Mouse (Mus musculus) heart, embryonic 12.5 days (tissue): ENCODE results near the gene Gm20830. TPM values are rescaled to one million over a fixed set of nuclear protein-coding genes. Genes with fewer than 3 reads are reported as not detected.
"Not testable (repeated sequence)": the region's sequence is repeated elsewhere in the genome, so short reads cannot be mapped to it uniquely, and the experiment has no call there.

Experiments
- ATAC-seq: fragments of 200-750 bp; cut with Nextera tagmentation; 2 replicates; pipeline ENCODE4 v1.8.0; 2017; ENCODE audit warnings: moderate TSS enrichment, moderate library complexity; ENCODE audit not compliant: insufficient number of reproducible peaks, low FRiP score
- H3K27ac ChIP-seq: fragments of 300-500 bp; sonication (generic); 2 replicates; pipeline ENCODE4 v1.5.1; 2016; ENCODE audit warnings: mild to moderate bottlenecking, moderate library complexity; ENCODE audit not compliant: poor library complexity, severe bottlenecking
- H3K27me3 ChIP-seq: fragments of 300-500 bp; sonication (generic); replicated peaks from 2 replicates; pipeline ENCODE4 v1.6.1; 2016; ENCODE audit warnings: mild to moderate bottlenecking, moderate library complexity
- H3K36me3 ChIP-seq: fragments of 300-500 bp; sonication (generic); 2 replicates; pipeline ENCODE4 v1.6.1; 2016; ENCODE audit warnings: mild to moderate bottlenecking, moderate library complexity
- H3K4me1 ChIP-seq: fragments of 300-500 bp; sonication (generic); replicated peaks from 2 replicates; pipeline ENCODE4 v1.6.1; 2016; ENCODE audit warnings: mild to moderate bottlenecking
- H3K4me2 ChIP-seq: fragments of 300-500 bp; sonication (generic); 2 replicates; pipeline ENCODE4 v1.6.1; 2016; ENCODE audit warnings: mild to moderate bottlenecking, moderate library complexity
- H3K4me3 ChIP-seq: fragments of 300-500 bp; sonication (generic); 2 replicates; pipeline ENCODE4 v1.5.1; 2016; ENCODE audit warnings: mild to moderate bottlenecking
- H3K9ac ChIP-seq: fragments of 300-500 bp; sonication (generic); 2 replicates; pipeline ENCODE4 v1.6.1; 2016; ENCODE audit warnings: mild to moderate bottlenecking, moderate library complexity
- H3K9me3 ChIP-seq: fragments of 300-500 bp; sonication (generic); replicated peaks from 2 replicates; pipeline ENCODE4 v1.6.1; 2016; ENCODE audit warnings: mild to moderate bottlenecking, moderate library complexity
- WGBS: fragments of 180-500 bp; shearing (Covaris S2); methylation state at CpG from one replicate; pipeline ENCODE4 v1.1.7; 2016; 5-methylcytosine and 5-hydroxymethylcytosine counted together
- polyA plus RNA-seq: library from polyadenylated mRNA; unstranded; fragments of >200 nt; fragmentation: Nextera tagmentation; extraction: Ambion mirVana; gene quantifications from 2 replicates; pipeline ENCODE4 v1.2.1, GENCODE M21; 2016

The Gm20830 gene
- not detected in 2 replicates for polyA plus RNA-seq

DNA sequence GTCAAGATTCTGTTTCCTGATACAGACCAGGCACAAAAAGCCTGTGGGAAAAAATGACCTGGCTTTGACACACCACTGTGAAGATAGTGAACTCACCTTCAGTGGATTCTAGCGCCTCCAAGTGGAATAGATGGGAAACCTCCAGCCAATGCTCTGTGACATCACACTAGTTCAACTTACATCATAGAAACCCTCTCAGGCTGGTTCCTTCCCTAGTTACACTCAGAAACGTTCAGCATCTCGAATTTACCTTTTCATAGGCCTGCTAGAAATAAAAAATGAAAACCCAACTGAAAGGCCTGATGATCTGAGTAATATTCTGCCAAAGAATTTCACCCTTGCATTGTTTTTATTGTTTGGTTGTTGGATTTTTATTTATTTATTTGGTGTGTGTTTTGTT, at the start of gene Gm20830:
Gene Gm20830 (minus strand): TSS at position 101 of the 400 bp plus-strand sequence.
- H3K36me3 ChIP-seq, ATAC-seq, H3K27me3 ChIP-seq, H3K4me2 ChIP-seq, H3K4me1 ChIP-seq, H3K9me3 ChIP-seq, H3K4me3 ChIP-seq, H3K9ac ChIP-seq, H3K27ac ChIP-seq: not testable (repeated sequence)
- WGBS: 22% methylated on average over 3 of the region's 3 CpGs

Other genes starting within 250 kb of the Gm20830 start
- not detected in 2 replicates for gene Gm21719, start 235.4 kb downstream of the Gm20830 start, polyA plus RNA-seq